Mouse (Mus musculus) limb, embryonic 13.5 days (tissue): Measurements from ENCODE around the gene Gab1. TPM values are rescaled to one million over a fixed set of nuclear protein-coding genes. Genes with fewer than 3 reads are reported as not detected.

Experiments used
- ATAC-seq: fragments of 200-750 bp; cut with Nextera tagmentation; 2 replicates; pipeline ENCODE4 v1.8.0; 2017; ENCODE audit warnings: low read depth, moderate number of reproducible peaks, moderate TSS enrichment; ENCODE audit not compliant: low FRiP score
- H3K27ac ChIP-seq: fragments of 300-500 bp; sonication (generic); 2 replicates; pipeline ENCODE4 v1.5.1; 2015; ENCODE audit warnings: inconsistent platforms, mild to moderate bottlenecking, moderate library complexity
- H3K27me3 ChIP-seq: fragments of 300-500 bp; sonication (generic); 2 replicates; pipeline ENCODE4 v1.6.1; 2015; ENCODE audit warnings: mild to moderate bottlenecking, inconsistent platforms
- H3K36me3 ChIP-seq: fragments of 300-500 bp; sonication (generic); 2 replicates; pipeline ENCODE4 v1.6.1; 2015; ENCODE audit warnings: inconsistent platforms, mild to moderate bottlenecking, moderate library complexity
- H3K4me1 ChIP-seq: fragments of 300-500 bp; sonication (generic); 2 replicates; pipeline ENCODE4 v1.6.1; 2015; ENCODE audit warnings: inconsistent platforms
- H3K4me2 ChIP-seq: fragments of 300-500 bp; sonication (generic); replicated peaks from 2 replicates; pipeline ENCODE4 v1.6.1; 2015; ENCODE audit warnings: inconsistent platforms, mild to moderate bottlenecking, moderate library complexity
- H3K4me3 ChIP-seq: fragments of 300-500 bp; sonication (generic); 2 replicates; pipeline ENCODE4 v1.5.1; 2015; ENCODE audit warnings: moderate library complexity, mild to moderate bottlenecking, inconsistent platforms
- H3K9ac ChIP-seq: fragments of 300-500 bp; sonication (generic); 2 replicates; pipeline ENCODE4 v1.6.1; 2015; ENCODE audit warnings: mild to moderate bottlenecking, inconsistent platforms
- H3K9me3 ChIP-seq: fragments of 300-500 bp; sonication (generic); 2 replicates; pipeline ENCODE4 v1.6.1; 2016; ENCODE audit warnings: inconsistent platforms
- WGBS: fragments of 180-500 bp; shearing (Covaris S2); methylation state at CpG from one replicate; pipeline ENCODE4 v1.1.7; 2015; 5-methylcytosine and 5-hydroxymethylcytosine counted together
- polyA plus RNA-seq: library from polyadenylated mRNA; unstranded; fragments of >200 nt; fragmentation: Nextera tagmentation; extraction: Ambion mirVana; gene quantifications from 2 replicates; pipeline ENCODE4 v1.2.1, GENCODE M21; 2015

Gab1 gene
- polyA plus RNA-seq, 1 experiment from 2014 or later = 24.3 TPM

GRCm38 (mm10) chr8:80870535-80871204 is 9.6 kb downstream of the Gab1 start:
- Histone ChIP-seq H3K4me3 (no peak overlapping the region), H3K4me2 (peak overlapping the region; percentile 42), H3K27ac (peak overlapping the region; percentile 89), H3K36me3 (no peaks in the 10 kb centered on the region), H3K27me3 (no peaks in the 10 kb centered on the region), H3K9me3 (no peaks in the 10 kb centered on the region), H3K4me1 (peaks cover 74% of the 10 kb centered on the region), H3K9ac (0 out of 2 replicates have a peak overlapping the region, but pooled peaks have one; percentile 2)
- peak; percentile 18; the same call in 1 of the 2 replicates for ATAC-seq
- WGBS = 67% methylated on average over 9 of the region's 9 CpGs

DNA sequence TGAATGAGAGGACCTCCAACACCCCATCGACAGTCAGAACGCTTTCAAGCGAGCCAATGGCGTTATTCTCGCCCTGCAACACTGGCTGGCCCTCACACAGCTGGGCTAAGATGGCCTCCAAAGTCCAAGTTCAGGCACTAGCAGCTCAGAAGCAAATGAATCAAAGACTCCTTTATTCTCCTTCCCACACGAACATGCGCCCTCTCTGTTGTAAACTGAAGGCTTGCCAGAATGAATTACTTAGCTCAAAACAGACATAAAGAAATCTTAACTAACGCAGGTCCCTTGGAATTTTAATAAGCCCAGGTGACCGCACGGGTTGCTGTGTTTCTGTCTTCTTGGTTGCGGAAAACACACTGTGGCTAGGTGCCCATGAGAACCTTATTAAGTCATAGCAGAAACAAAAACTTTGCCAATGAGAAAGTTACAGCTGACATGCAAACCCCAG is 10.4 kb downstream of the Gab1 start:
- Histone ChIP-seq H3K27me3 (no peaks in the 10 kb centered on the region), H3K9me3 (no peaks in the 10 kb centered on the region), H3K4me1 (peaks cover 81% of the 10 kb centered on the region), H3K4me3 (no peak overlapping the region), H3K9ac (no peak overlapping the region), H3K36me3 (no peaks in the 10 kb centered on the region), H3K27ac (peak overlapping the region; percentile 89), H3K4me2 (peak overlapping the region; percentile 42)
- peak; percentile 62 for ATAC-seq
- 49% methylated on average over 11 of the region's 11 CpGs for WGBS

GRCm38 (mm10) chr8:80868801-80869323 is 11.5 kb downstream of the Gab1 start:
- Histone ChIP-seq H3K9me3 (no peaks in the 10 kb centered on the region), H3K27ac (peak overlapping the region; percentile 85; the same call in 1 of the 2 replicates), H3K4me2 (no peak overlapping the region), H3K4me3 (no peak overlapping the region), H3K27me3 (no peaks in the 10 kb centered on the region), H3K36me3 (no peaks in the 10 kb centered on the region), H3K9ac (no peak overlapping the region), H3K4me1 (peaks cover 71% of the 10 kb centered on the region)
- WGBS = 77% methylated on average over 11 of the region's 11 CpGs
- no peak for ATAC-seq

GRCm38 (mm10) chr8:80868006-80868702 is 12.2 kb downstream of the Gab1 start:
- Histone ChIP-seq H3K36me3 (no peaks in the 10 kb centered on the region), H3K4me2 (no peak overlapping the region), H3K27me3 (no peaks in the 10 kb centered on the region), H3K4me1 (peaks cover 71% of the 10 kb centered on the region), H3K9ac (no peak overlapping the region), H3K27ac (no peak overlapping the region), H3K4me3 (no peak overlapping the region), H3K9me3 (no peaks in the 10 kb centered on the region)
- 90% methylated on average over 12 of the region's 12 CpGs for whole genome bisulfite sequencing
- no peak for ATAC-seq

GRCm38 (mm10) chr8:80867598-80867997 is 12.7 kb downstream of the Gab1 start:
- H3K36me3 ChIP-seq = no peaks in the 10 kb centered on the region
- H3K4me2 ChIP-seq = no peak overlapping the region
- no peaks in the 10 kb centered on the region for H3K27me3 ChIP-seq
- peaks cover 67% of the 10 kb centered on the region for H3K4me1 ChIP-seq
- no peak for ATAC-seq
- H3K27ac ChIP-seq = no peak overlapping the region
- H3K9ac ChIP-seq = no peak overlapping the region
- H3K4me3 ChIP-seq = no peak overlapping the region
- no peaks in the 10 kb centered on the region for H3K9me3 ChIP-seq
- 83% methylated on average over 3 of the region's 3 CpGs for WGBS

DNA sequence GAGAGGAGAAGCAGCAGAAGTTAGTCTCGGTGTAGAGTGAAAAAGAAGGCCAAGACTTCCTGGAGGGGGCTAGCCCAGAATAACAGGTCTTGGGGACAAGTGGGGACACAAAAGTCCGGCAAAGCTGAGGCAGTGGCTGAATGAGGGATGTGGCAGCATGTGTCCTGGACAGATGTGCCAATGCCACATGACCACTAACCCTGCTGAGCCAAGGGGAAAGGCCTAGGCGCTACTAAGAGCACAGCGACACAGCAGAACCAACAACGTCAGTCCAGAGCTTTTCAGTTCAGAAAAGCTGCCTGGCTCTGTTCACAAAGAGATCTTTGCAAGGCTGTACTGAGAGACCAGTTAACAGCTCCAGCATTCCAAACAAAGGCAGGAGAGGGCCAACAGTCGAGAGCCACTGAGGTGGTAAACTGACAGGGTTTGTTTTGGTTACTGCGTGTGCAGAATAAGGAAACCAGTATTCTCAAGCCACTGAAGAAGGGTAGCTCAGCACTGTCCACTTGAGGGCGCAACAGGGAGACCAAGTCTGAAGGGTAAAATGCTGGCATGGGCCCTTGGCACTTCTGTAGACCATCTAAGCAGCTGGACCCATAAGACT is 15.0 kb downstream of the Gab1 start:
- H3K27me3 ChIP-seq = no peaks in the 10 kb centered on the region
- peak overlapping the region; percentile 44; the same call in 1 of the 2 replicates for H3K27ac ChIP-seq
- ATAC-seq = no peak
- no peak overlapping the region for H3K4me3 ChIP-seq
- H3K9me3 ChIP-seq = no peaks in the 10 kb centered on the region
- no peaks in the 10 kb centered on the region for H3K36me3 ChIP-seq
- H3K4me2 ChIP-seq = no peak overlapping the region
- no peak overlapping the region for H3K9ac ChIP-seq
- WGBS = 74% methylated on average over 8 of the region's 8 CpGs
- H3K4me1 ChIP-seq = peaks cover 48% of the 10 kb centered on the region

DNA sequence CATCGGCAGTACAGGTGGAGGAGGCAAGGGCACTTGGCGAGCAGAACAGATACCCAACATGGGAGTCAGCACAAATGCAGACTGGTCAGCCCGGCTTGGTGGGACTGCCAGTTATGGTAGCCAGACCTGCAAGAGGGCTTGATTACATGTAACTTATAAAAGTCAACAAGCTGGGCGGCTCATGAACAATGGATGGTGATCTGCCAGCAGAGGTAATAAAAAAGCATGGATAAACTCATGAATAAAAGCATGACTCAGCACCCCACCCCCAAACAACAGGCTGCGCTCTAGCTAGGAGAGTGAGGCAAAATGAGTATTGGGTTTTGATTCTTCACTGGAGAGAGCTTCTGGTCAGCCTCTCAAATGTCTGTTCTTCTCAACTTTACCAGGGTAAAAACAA is 16.9 kb downstream of the Gab1 start:
- Histone ChIP-seq H3K36me3 (peaks cover 7% of the 10 kb centered on the region; the same call in 1 of the 2 replicates), H3K9me3 (no peaks in the 10 kb centered on the region), H3K9ac (no peak overlapping the region), H3K4me2 (no peak overlapping the region), H3K27me3 (no peaks in the 10 kb centered on the region), H3K4me3 (no peak overlapping the region), H3K27ac (no peak overlapping the region), H3K4me1 (peaks cover 33% of the 10 kb centered on the region)
- no peak for ATAC-seq
- 68% methylated on average over 5 of the region's 5 CpGs for WGBS

DNA sequence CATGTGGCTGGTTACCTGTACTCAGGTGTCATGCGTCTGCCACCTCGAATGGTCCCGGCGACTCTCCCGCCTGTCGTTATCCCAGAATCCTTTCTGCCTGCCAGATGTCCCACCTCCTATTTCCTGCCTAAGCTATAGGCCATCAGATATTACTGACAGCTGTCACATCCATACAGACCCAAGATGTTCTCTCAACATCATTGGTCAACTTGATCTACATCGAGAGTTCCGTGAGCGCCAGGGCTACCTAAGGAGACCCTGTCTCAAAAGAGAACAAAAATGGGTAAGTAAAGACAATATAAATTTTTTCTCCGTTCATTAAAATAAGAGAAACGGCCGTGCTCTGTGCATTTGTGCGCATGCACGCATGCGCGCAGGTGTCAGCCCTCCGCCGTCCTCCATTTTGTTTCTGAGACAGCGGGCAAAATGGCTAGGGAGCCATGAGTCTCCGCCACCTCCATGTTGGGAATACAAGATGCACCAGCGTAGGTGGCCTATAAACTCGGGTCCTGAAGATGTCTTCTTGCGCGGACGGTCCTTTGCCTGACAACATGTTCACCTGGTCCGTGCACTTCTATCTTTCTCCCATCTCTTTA is 21.0 kb downstream of the Gab1 start:
- H3K27me3 ChIP-seq = no peaks in the 10 kb centered on the region
- WGBS = 96% methylated on average over 26 of the region's 26 CpGs
- H3K9me3 ChIP-seq = no peaks in the 10 kb centered on the region
- no peak overlapping the region for H3K4me2 ChIP-seq
- H3K9ac ChIP-seq = no peak overlapping the region
- H3K4me3 ChIP-seq = no peak overlapping the region
- H3K27ac ChIP-seq = no peak overlapping the region
- H3K36me3 ChIP-seq = peaks cover 7% of the 10 kb centered on the region; the same call in 1 of the 2 replicates
- peaks cover 28% of the 10 kb centered on the region for H3K4me1 ChIP-seq
- no peak for ATAC-seq

DNA sequence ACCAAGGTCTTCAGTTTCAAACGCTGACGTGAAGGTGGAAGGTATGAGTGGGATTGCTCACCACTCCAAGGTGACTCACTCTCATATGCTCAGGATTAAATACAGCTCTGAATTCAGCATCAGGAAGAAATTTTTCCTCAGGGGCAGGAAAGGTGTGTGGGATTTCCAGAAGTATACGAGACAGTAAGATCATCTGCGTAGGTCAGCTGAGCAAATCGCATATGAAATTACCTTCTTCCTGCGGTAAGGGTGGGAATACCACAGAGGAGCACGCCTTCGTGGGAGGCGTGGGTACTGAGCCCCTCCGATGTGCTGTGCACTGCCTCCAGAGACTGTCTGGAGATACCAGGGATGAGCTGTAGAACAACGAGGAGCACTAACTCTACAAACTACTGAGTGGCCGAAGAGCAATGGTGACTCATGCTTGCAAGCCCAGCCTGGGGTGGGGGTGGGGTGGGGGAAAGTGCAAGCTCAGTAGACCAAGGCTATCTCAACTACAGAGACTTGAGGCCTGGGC is 22.4 kb downstream of the Gab1 start:
- Histone ChIP-seq H3K4me2 (no peak overlapping the region), H3K4me3 (no peak overlapping the region), H3K9me3 (no peaks in the 10 kb centered on the region), H3K27me3 (no peaks in the 10 kb centered on the region), H3K9ac (no peak overlapping the region), H3K27ac (no peak overlapping the region), H3K36me3 (peaks cover 7% of the 10 kb centered on the region; the same call in 1 of the 2 replicates), H3K4me1 (peaks cover 33% of the 10 kb centered on the region)
- WGBS = 81% methylated on average over 12 of the region's 12 CpGs
- ATAC-seq = no peak

DNA sequence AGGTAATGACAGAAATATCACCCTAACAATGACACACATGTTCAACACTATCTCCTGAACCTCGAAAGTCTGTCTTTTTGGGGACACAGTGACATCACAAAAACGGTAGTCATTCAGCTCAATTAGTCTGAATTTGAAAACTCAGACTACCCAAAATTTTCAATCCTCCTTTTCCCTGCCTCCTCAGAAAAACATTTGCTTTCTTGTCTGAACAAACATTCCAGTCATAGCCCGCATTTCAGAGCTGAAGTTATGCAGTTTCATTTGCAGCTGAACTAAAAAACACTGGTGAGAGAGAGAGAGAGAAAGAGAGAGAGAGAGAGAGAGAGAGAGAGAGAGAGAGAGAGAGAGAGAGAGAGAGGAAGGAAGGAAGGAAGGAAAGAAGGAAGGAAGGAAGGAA is 23.2 kb downstream of the Gab1 start:
- WGBS = 66% methylated on average over 3 of the region's 3 CpGs
- Histone ChIP-seq H3K4me3 (no peak overlapping the region), H3K9ac (no peak overlapping the region), H3K36me3 (peaks cover 7% of the 10 kb centered on the region; the same call in 1 of the 2 replicates), H3K27me3 (no peaks in the 10 kb centered on the region), H3K4me1 (peaks cover 35% of the 10 kb centered on the region), H3K27ac (no peak overlapping the region), H3K4me2 (no peak overlapping the region), H3K9me3 (no peaks in the 10 kb centered on the region)
- ATAC-seq = no peak

DNA sequence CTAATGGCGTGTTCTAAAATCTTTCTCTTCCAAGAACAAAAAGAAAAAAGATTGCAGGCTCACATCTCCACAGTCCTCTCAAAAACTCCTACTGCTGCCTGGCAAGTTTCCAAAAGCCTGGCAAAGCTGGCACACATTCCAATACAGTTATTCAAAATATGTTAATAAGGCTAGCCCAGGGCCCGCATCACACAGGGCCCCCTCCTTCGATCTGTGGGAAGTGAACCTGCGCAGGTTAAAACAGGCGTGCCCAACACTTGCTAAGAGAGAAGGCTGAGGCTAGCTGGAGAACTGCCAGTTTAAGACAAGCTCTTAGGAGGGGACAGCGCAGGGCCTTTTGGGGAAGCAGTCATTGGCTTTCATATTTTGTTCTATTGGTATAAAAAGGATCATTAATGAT is 23.7 kb downstream of the Gab1 start:
- WGBS = 67% methylated on average over 6 of the region's 6 CpGs
- no peaks in the 10 kb centered on the region for H3K27me3 ChIP-seq
- H3K9ac ChIP-seq = no peak overlapping the region
- ATAC-seq = no peak
- H3K9me3 ChIP-seq = no peaks in the 10 kb centered on the region
- H3K4me2 ChIP-seq = no peak overlapping the region
- no peak overlapping the region for H3K4me3 ChIP-seq
- peak overlapping the region; percentile 49; the same call in 1 of the 2 replicates for H3K27ac ChIP-seq
- H3K36me3 ChIP-seq = peaks cover 7% of the 10 kb centered on the region; the same call in 1 of the 2 replicates
- peaks cover 35% of the 10 kb centered on the region for H3K4me1 ChIP-seq
